Mouse (Mus musculus): ENCODE measurements around the gene Fat4. TPM values are rescaled to one million over a fixed set of nuclear protein-coding genes. Genes with fewer than 3 reads are reported as not detected.

The Fat4 gene
- polyA plus RNA-seq, 1 experiment: 0.24 TPM

GRCm38 (mm10) chr3:38876706-38877105, 10.0 kb upstream of the Fat4 start:
- no peak overlapping the region for H3K27ac ChIP-seq (ENCODE audit: insufficient read depth, low read depth, low read length)
- no peak for TF ChIP-seq CTCF (IDR thresholded peaks at IDR 0.05; ENCODE audit: low read depth, low read length)
- H3K4me3 ChIP-seq (ENCODE audit: insufficient read depth, low read length): no peak overlapping the region
- no peaks in the 10 kb centered on the region for H3K4me1 ChIP-seq (ENCODE audit: control insufficient read depth, insufficient read depth, low read length)

- TF ChIP-seq CTCF (IDR thresholded peaks at IDR 0.05; ENCODE audit: low read depth, low read length): no peak
- no peaks in the 10 kb centered on the region; the same call in 1 of the 2 replicates for H3K4me1 ChIP-seq (ENCODE audit: control insufficient read depth, insufficient read depth, low read length)
- H3K4me3 ChIP-seq (ENCODE audit: insufficient read depth, low read length): no peak overlapping the region
- H3K27ac ChIP-seq (ENCODE audit: insufficient read depth, low read depth, low read length): no peak overlapping the region
These were observed 4.0 kb upstream of the Fat4 start for GRCm38 (mm10) chr3:38882778-38883177.

DNA sequence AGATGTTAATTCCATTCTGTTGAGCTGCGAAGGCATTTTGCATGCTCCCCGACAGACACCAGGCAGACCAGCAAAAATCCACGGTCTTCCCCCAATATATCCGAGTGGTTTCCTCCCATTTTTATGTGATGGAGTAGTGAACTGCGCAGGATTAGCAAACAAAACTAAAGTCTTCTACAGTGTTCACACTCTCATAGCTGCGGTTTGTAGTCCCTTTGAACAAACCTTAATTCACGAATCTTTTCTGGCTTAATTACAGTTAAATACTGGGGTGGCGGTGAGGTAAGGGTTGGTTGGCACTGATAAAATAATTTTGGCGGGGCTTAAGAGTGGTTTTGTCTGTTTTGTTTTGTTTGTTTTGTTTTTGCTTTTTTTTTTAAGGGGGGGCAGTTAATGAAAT, 3.1 kb upstream of the Fat4 start:
- no peak for TF ChIP-seq POLR2A (IDR thresholded peaks at IDR 0.05; ENCODE audit: borderline replicate concordance, low read depth, low read length)
- no peak for TF ChIP-seq CTCF (IDR thresholded peaks at IDR 0.05; ENCODE audit: low read depth, low read length)
- no peak overlapping the region for H3K4me3 ChIP-seq (ENCODE audit: insufficient read depth, low read length)
- peaks cover 3% of the 10 kb centered on the region; the same call in 1 of the 2 replicates for H3K4me1 ChIP-seq (ENCODE audit: control insufficient read depth, insufficient read depth, low read length)
- H3K27ac ChIP-seq (ENCODE audit: insufficient read depth, low read depth, low read length): no peak overlapping the region

DNA sequence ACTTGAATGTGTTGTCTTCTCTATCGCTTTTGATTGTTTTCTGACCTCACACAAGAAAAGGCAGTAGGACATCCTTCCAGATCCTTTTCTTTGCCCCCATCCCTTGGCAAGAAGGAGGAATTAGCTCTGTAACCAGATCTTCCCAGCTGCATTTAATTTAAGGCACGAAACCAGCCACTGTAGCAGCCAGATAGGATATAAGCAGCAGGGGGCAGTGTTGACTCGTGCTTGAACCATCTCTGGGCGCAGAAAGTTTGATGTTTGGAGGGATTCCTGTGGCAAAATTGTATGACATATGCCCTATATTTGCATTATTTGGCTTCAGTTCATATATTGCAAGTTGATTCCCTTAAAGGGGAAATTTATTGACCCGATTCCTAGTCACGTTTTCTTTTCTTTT, 2.5 kb upstream of the Fat4 start:
- peaks cover 3% of the 10 kb centered on the region; the same call in 1 of the 2 replicates for H3K4me1 ChIP-seq (ENCODE audit: control insufficient read depth, insufficient read depth, low read length)
- H3K4me3 ChIP-seq (ENCODE audit: insufficient read depth, low read length): no peak overlapping the region
- no peak overlapping the region for H3K27ac ChIP-seq (ENCODE audit: insufficient read depth, low read depth, low read length)
- TF ChIP-seq POLR2A (IDR thresholded peaks at IDR 0.05; ENCODE audit: borderline replicate concordance, low read depth, low read length) (no peak), CTCF (IDR thresholded peaks at IDR 0.05; ENCODE audit: low read depth, low read length) (peak; percentile 65; the same call in 1 of the 2 replicates)

DNA sequence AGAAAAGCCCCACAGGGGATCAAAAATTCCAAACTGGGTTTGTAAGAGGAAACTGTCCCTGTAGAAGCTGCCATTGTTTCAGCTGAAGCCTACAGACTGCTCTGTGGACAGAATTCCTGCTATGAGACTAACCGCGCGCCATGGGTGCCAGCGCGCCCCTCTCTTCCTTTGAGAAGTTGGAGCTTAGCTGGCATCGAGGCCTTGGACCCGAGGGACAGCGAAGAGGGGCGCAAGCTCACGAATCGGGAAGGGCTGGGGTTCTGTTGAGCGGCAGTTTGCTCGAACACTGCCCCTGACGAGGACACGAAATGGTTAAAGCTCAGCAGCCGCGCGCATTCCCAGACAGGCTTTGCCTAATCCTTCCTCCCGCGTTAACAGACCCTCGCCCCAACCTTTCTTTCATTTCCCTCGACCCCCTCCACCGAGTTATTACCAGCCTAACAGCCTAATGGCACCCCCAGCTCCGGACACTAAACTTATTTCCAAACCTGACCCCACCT, 1.8 kb upstream of the Fat4 start:
- TF ChIP-seq CTCF (IDR thresholded peaks at IDR 0.05; ENCODE audit: low read depth, low read length) (no peak), POLR2A (IDR thresholded peaks at IDR 0.05; ENCODE audit: borderline replicate concordance, low read depth, low read length) (no peak)
- Histone ChIP-seq H3K27ac (ENCODE audit: insufficient read depth, low read depth, low read length) (no peak overlapping the region), H3K4me1 (ENCODE audit: control insufficient read depth, insufficient read depth, low read length) (peaks cover 3% of the 10 kb centered on the region; the same call in 1 of the 2 replicates), H3K4me3 (ENCODE audit: insufficient read depth, low read length) (peak overlapping the region; percentile 51)

DNA sequence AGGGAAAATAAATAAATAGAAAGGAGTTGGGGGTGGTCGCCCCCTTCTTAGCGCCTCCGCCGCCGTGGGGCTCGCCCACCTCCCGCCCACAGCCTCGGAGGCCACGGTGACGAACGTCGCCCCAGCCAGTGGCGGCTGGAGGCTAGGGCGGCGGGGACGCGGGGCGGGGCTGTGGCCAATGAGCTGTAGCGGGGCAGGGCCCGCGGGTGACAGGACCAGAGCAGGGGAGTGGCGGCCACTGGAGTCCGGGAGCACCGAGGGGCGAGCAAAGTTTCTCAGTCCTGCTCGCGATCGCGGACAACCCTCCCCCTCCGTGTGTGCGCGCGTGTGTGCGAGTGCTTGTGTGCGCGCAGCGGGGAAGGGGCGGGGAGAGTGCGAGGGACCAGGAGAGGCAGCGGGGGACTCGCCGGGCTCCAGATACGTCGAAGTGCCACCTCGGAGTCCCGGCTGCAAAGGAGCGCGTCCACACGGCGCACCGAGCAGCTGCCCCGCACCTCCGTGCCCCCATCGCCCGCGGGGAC, 1.2 kb upstream of the Fat4 start:
- no peak for TF ChIP-seq CTCF (IDR thresholded peaks at IDR 0.05; ENCODE audit: low read depth, low read length)
- TF ChIP-seq POLR2A (IDR thresholded peaks at IDR 0.05; ENCODE audit: borderline replicate concordance, low read depth, low read length): no peak

DNA sequence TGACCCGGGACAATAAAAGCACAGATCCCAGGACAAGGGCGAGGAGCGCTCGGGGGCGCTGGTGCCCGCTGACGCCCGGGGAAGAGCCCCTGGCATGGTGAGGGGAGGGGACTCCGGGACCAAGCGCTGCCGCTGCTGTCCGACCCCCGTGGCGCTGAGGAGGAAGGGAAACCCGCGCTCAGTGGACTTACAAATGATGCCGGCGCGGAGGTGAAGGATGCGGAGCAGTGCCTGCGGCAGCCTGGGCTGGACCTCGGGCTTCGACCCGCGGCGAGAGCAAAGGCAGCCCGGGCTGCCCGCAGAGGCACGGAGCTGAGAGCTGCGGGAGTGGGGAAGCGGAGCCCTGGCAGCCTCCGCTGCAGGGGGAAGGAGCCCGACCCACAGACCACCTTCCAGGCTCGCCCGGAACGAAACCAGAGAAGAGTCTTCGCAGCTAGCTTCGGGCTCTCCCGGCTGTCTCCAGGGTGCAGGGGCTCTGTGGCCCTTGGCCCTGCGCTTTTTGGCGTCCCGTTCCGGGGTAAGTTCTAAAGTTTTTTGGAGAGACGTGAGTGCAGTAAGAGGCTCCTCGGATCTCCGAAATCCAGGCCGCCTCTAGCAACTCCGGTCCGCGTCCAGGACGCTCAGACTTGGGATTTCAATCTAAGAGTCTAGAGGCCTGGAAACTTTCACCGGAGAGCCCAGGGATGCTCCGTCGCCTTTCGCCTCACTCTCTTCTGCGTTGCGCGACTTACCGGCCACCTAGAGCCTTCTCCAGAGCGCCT, 499 bp upstream of the Fat4 start:
- peak overlapping the region; percentile 51 for H3K4me3 ChIP-seq (ENCODE audit: insufficient read depth, low read length)

More for the DNA sequence above, 1.2 kb upstream of the Fat4 start:
- H3K27ac ChIP-seq (ENCODE audit: insufficient read depth, low read depth, low read length): no peak overlapping the region
- H3K4me3 ChIP-seq (ENCODE audit: insufficient read depth, low read length): peak overlapping the region; percentile 51
- H3K4me1 ChIP-seq (ENCODE audit: control insufficient read depth, insufficient read depth, low read length): peaks cover 3% of the 10 kb centered on the region; the same call in 1 of the 2 replicates

DNA sequence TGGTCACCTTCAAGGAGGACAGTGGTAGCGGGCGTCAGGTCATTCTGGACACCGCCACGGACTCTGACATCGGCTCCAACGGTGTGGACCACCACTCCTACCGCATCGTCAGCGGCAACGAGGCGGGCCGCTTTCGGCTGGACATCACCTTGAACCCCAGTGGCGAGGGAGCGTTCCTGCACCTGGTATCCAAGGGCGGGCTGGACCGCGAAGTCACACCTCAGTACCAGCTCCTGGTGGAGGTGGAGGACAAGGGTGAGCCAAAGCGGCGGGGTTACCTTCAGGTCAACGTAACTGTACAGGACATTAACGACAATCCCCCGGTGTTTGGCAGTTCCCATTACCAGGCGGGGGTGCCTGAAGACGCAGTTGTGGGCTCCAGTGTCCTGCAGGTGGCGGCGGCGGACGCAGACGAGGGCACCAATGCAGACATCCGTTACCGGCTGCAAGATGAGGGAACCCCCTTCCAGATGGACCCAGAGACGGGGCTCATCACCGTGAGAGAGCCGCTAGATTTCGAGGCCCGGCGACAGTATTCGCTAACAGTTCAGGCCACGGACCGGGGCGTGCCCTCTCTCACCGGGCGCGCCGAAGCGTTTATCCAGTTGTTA, 746 bp downstream of the Fat4 start:
- peaks cover 3% of the 10 kb centered on the region; the same call in 1 of the 2 replicates for H3K4me1 ChIP-seq (ENCODE audit: control insufficient read depth, insufficient read depth, low read length)
- TF ChIP-seq POLR2A (IDR thresholded peaks at IDR 0.05; ENCODE audit: borderline replicate concordance, low read depth, low read length) (no peak), CTCF (IDR thresholded peaks at IDR 0.05; ENCODE audit: low read depth, low read length) (no peak)
- 0 out of 2 replicates have a peak overlapping the region, but pooled peaks have one; percentile 3 for H3K4me3 ChIP-seq (ENCODE audit: insufficient read depth, low read length)
- no peak overlapping the region for H3K27ac ChIP-seq (ENCODE audit: insufficient read depth, low read depth, low read length)

More for the DNA sequence above, 499 bp upstream of the Fat4 start:
- no peak overlapping the region for H3K27ac ChIP-seq (ENCODE audit: insufficient read depth, low read depth, low read length)
- peaks cover 3% of the 10 kb centered on the region; the same call in 1 of the 2 replicates for H3K4me1 ChIP-seq (ENCODE audit: control insufficient read depth, insufficient read depth, low read length)
- TF ChIP-seq POLR2A (IDR thresholded peaks at IDR 0.05; ENCODE audit: borderline replicate concordance, low read depth, low read length): no peak
- TF ChIP-seq CTCF (IDR thresholded peaks at IDR 0.05; ENCODE audit: low read depth, low read length): no peak

DNA sequence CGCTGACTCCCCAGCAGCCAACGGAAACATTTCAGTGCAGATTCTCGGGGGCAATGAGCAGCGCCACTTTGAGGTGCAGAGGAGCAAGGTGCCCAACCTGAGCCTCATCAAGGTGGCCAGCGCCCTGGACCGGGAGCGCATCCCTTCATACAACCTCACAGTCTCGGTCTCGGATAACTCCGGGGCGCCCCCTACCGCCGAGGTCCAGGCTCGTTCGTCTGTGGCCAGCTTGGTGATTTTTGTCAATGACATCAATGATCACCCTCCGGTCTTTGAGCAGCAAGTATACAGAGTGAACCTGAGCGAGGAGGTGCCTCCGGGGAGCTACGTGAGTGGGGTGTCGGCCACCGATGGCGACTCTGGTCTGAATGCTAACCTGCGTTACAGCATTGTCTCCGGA, 1.4 kb downstream of the Fat4 start:
- Histone ChIP-seq H3K4me3 (ENCODE audit: insufficient read depth, low read length) (0 out of 2 replicates have a peak overlapping the region, but pooled peaks have one; percentile 3), H3K27ac (ENCODE audit: insufficient read depth, low read depth, low read length) (no peak overlapping the region), H3K4me1 (ENCODE audit: control insufficient read depth, insufficient read depth, low read length) (peaks cover 3% of the 10 kb centered on the region; the same call in 1 of the 2 replicates)
- TF ChIP-seq CTCF (IDR thresholded peaks at IDR 0.05; ENCODE audit: low read depth, low read length) (peak; percentile 20; the same call in 1 of the 2 replicates), POLR2A (IDR thresholded peaks at IDR 0.05; ENCODE audit: borderline replicate concordance, low read depth, low read length) (no peak)

Data from bone marrow macrophage, adult 2 months (primary cell).